Comparison of ENCODE assay signal across 23 mouse cellular contexts in the genomic region with DNA sequence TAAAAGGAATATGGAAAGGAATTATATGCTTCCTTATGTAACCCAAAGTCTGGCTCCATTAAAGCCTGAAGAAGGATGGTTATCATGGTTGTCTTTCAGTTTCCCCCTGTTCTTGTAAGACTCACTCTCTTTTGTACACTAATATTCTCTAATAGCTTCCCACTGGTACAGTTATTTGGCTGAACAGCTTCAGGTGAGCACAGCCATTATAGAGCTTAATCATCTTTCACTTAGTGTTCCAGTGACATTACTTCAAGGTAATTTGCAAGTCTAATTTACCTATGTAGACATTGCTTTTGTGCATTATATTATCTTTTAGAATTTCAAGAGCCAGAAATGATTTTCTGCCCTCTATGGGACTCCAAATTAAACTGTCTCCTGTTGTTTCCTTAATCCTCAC.
A peak's percentile ranks its signal among the peaks of the same experiment; 100 is the strongest.
DNase-seq lines count a peak whose midpoint lies in the region; ATAC-seq and TF ChIP-seq lines count a peak whose summit lies in the region.
"Had no signal": no experiment of that assay in that cellular context is flagged by ENCODE, and none has a peak within 500 bp of the region (broad histone marks: within the 10 kb centered on the region; RNA-seq: fewer than 3 reads in every experiment).

No protein-coding gene starts in this region.

- H3K27ac ChIP-seq in forebrain, embryonic 13.5 days: no peak overlapping the region
- H3K27ac ChIP-seq in forebrain, embryonic 10.5 days: no peak overlapping the region
- H3K27ac ChIP-seq in forebrain, embryonic 15.5 days (replicated peaks): 0 out of 2 replicates have a peak overlapping the region, but pooled peaks have one; percentile 27
- no peak overlapping the region for H3K27ac ChIP-seq in forebrain, embryonic 11.5 days (ENCODE audit: low read depth, low read length)
- no peak overlapping the region for H3K27ac ChIP-seq in forebrain, postnatal 0 days (ENCODE audit: low read depth, low read length)
- H3K27ac ChIP-seq: embryonic facial prominence, embryonic 10.5 days; embryonic facial prominence, embryonic 12.5 days had no signal

- no peak for DNase-seq in forebrain, embryonic 10.5 days (ENCODE audit: extremely low spot score, low spot score)
- no peak for DNase-seq in forebrain, embryonic 11.5 days (ENCODE audit: low spot score)
- DNase-seq in brain, embryonic 14.5 days (ENCODE audit: low read depth): peak; percentile 53
- DNase-seq in forebrain, postnatal 0 days: peak; percentile 4
- no peak for DNase-seq in cerebellum, adult 11-12 months
- DNase-seq: adrenal gland, adult 8-10 months; adrenal gland, postnatal 14 days; adrenal gland, postnatal 36 days; B cell, adult 2 months; cerebellum, adult 11 months; cerebellum, adult 2 months; cerebellum, adult 9-10 months; cerebellum, postnatal 10 days; cerebellum, postnatal 25 days had no signal

- ATAC-seq in forebrain, embryonic 13.5 days: peak; percentile 41; the same call in 1 of the 2 replicates
- peak; percentile 43; the same call in 1 of the 2 replicates for ATAC-seq in forebrain, embryonic 15.5 days (replicated peaks)
- ATAC-seq in forebrain, embryonic 11.5 days (replicated peaks; ENCODE audit: low FRiP score): no peak
- peak; percentile 65; the same call in 1 of the 2 replicates for ATAC-seq in forebrain, postnatal 0 days
- ATAC-seq: activated CD4-positive, CD25-positive, alpha-beta regulatory T cell, adult 4 months; CD4-positive, CD25-positive, alpha-beta regulatory T cell, adult 4 months; Patski had no signal

- no peaks in the 10 kb centered on the region for H3K9me3 ChIP-seq in forebrain, embryonic 13.5 days (replicated peaks)
- no peaks in the 10 kb centered on the region for H3K9me3 ChIP-seq in forebrain, embryonic 10.5 days
- no peaks in the 10 kb centered on the region for H3K9me3 ChIP-seq in forebrain, embryonic 15.5 days
- H3K9me3 ChIP-seq in forebrain, embryonic 11.5 days (ENCODE audit: control insufficient read depth, low read length): no peaks in the 10 kb centered on the region
- no peaks in the 10 kb centered on the region for H3K9me3 ChIP-seq in forebrain, postnatal 0 days (ENCODE audit: low read length)
- H3K9me3 ChIP-seq: embryonic facial prominence, embryonic 10.5 days; embryonic facial prominence, embryonic 12.5 days; G1E had no signal

- no peak for TF ChIP-seq CTCF in brain, embryonic 14.5 days (IDR thresholded peaks at IDR 0.05; ENCODE audit: borderline replicate concordance, extremely low read depth, insufficient read depth, insufficient read length)
- no peak for TF ChIP-seq CTCF in forebrain, postnatal 0 days (IDR thresholded peaks at IDR 0.05; ENCODE audit: low read depth)

- no peak for TF ChIP-seq POLR2A in brain, embryonic 14.5 days (IDR thresholded peaks at IDR 0.05; ENCODE audit: borderline replicate concordance, extremely low read depth, insufficient read depth, insufficient read length, poor library complexity, severe bottlenecking)

- no peaks in the 10 kb centered on the region for H3K27me3 ChIP-seq in forebrain, embryonic 13.5 days
- H3K27me3 ChIP-seq in forebrain, embryonic 10.5 days (ENCODE audit: poor library complexity, severe bottlenecking): no peaks in the 10 kb centered on the region
- H3K27me3 ChIP-seq in forebrain, embryonic 15.5 days: no peaks in the 10 kb centered on the region
- no peaks in the 10 kb centered on the region for H3K27me3 ChIP-seq in forebrain, embryonic 11.5 days (ENCODE audit: control insufficient read depth, insufficient read depth, low read length)
- no peaks in the 10 kb centered on the region for H3K27me3 ChIP-seq in forebrain, postnatal 0 days (ENCODE audit: insufficient read depth, low read length)
- H3K27me3 ChIP-seq: CH12.LX; embryonic facial prominence, embryonic 12.5 days; Patski had no signal

- 0 out of 2 replicates have a peak, but pooled peaks cover 6% of the 10 kb centered on the region for H3K4me1 ChIP-seq in forebrain, embryonic 13.5 days
- peaks cover 4% of the 10 kb centered on the region; the same call in 1 of the 2 replicates for H3K4me1 ChIP-seq in forebrain, embryonic 10.5 days
- no peaks in the 10 kb centered on the region; the same call in 1 of the 2 replicates for H3K4me1 ChIP-seq in forebrain, embryonic 15.5 days
- H3K4me1 ChIP-seq in forebrain, embryonic 11.5 days (replicated peaks; ENCODE audit: control insufficient read depth, insufficient read depth, low read length): no peaks in the 10 kb centered on the region
- no peaks in the 10 kb centered on the region for H3K4me1 ChIP-seq in forebrain, postnatal 0 days (ENCODE audit: insufficient read depth)
- H3K4me1 ChIP-seq: embryonic facial prominence, embryonic 10.5 days; embryonic facial prominence, embryonic 12.5 days had no signal

- no peak overlapping the region for H3K4me2 ChIP-seq in forebrain, embryonic 13.5 days
- no peak overlapping the region for H3K4me2 ChIP-seq in forebrain, embryonic 15.5 days (replicated peaks)
- H3K4me2 ChIP-seq in forebrain, embryonic 11.5 days (ENCODE audit: low read depth, low read length, severe bottlenecking): no peak overlapping the region
- H3K4me2 ChIP-seq in forebrain, postnatal 0 days (ENCODE audit: low read depth): no peak overlapping the region
- H3K4me2 ChIP-seq: embryonic facial prominence, embryonic 12.5 days had no signal

- no peak overlapping the region for H3K9ac ChIP-seq in forebrain, embryonic 13.5 days
- H3K9ac ChIP-seq in forebrain, embryonic 15.5 days (replicated peaks): no peak overlapping the region
- no peak overlapping the region for H3K9ac ChIP-seq in forebrain, embryonic 11.5 days (ENCODE audit: low read length)
- no peak overlapping the region for H3K9ac ChIP-seq in forebrain, postnatal 0 days
- H3K9ac ChIP-seq: embryonic facial prominence, embryonic 12.5 days had no signal

- H3K4me3 ChIP-seq in forebrain, embryonic 13.5 days: no peak overlapping the region
- H3K4me3 ChIP-seq in forebrain, embryonic 10.5 days: no peak overlapping the region
- no peak overlapping the region for H3K4me3 ChIP-seq in forebrain, embryonic 15.5 days
- H3K4me3 ChIP-seq in forebrain, embryonic 11.5 days (ENCODE audit: low read depth, low read length): no peak overlapping the region
- H3K4me3 ChIP-seq in forebrain, postnatal 0 days (ENCODE audit: low read depth, low read length): no peak overlapping the region
- H3K4me3 ChIP-seq: embryonic facial prominence, embryonic 10.5 days; embryonic facial prominence, embryonic 12.5 days had no signal

- H3K36me3 ChIP-seq in forebrain, embryonic 13.5 days (ENCODE audit: poor library complexity, severe bottlenecking): no peaks in the 10 kb centered on the region
- no peaks in the 10 kb centered on the region for H3K36me3 ChIP-seq in forebrain, embryonic 10.5 days (replicated peaks)
- H3K36me3 ChIP-seq in forebrain, embryonic 15.5 days: no peaks in the 10 kb centered on the region
- H3K36me3 ChIP-seq in forebrain, embryonic 11.5 days (ENCODE audit: control insufficient read depth, insufficient read depth, low read length): no peaks in the 10 kb centered on the region
- no peaks in the 10 kb centered on the region for H3K36me3 ChIP-seq in forebrain, postnatal 0 days (ENCODE audit: insufficient read depth)
- H3K36me3 ChIP-seq: embryonic facial prominence, embryonic 10.5 days; embryonic facial prominence, embryonic 12.5 days; G1E had no signal

Comparison
In these comparisons a context has a peak if more than half of its experiments do, and no peak if none do; other contexts are left out.
1. DNase-seq: peak in brain, embryonic 14.5 days (single experiment) and forebrain, postnatal 0 days (single experiment); none in forebrain, embryonic 10.5 days (single experiment), forebrain, embryonic 11.5 days (single experiment) and cerebellum, adult 11-12 months (single experiment).